Mouse (Mus musculus) cortical plate, adult 2 months (tissue): ENCODE data around the gene Ctnnd2.

ENCODE experiments used
- CTCF ChIP-seq: fragments of 200-500 bp; IDR thresholded peaks from 2 replicates; pipeline ENCODE4 v1.5.1; 2011; ENCODE audit warnings: mild to moderate bottlenecking, control low read depth, low read length; ENCODE audit not compliant: insufficient read depth; ENCODE audit errors: extremely low read depth
- POLR2A ChIP-seq: fragments of 200-500 bp; IDR thresholded peaks from 2 replicates; pipeline ENCODE4 v1.6.1; 2011; ENCODE audit warnings: mild to moderate bottlenecking, low read length, control low read depth; ENCODE audit not compliant: insufficient read depth; ENCODE audit errors: extremely low read depth

- TF ChIP-seq CTCF = no peak
- no peak for TF ChIP-seq POLR2A
Measured at GRCm38 (mm10) chr15:30157975-30158374, 14.4 kb upstream of the Ctnnd2 start.
